Mouse (Mus musculus): Measurements from ENCODE around the gene Tnip3.

- TF ChIP-seq CTCF (IDR thresholded peaks at IDR 0.05), result no peak
- no peak for TF ChIP-seq EP300 (IDR thresholded peaks at IDR 0.05)
Observed at GRCm38 (mm10) chr6:65527892-65528291, 2.8 kb downstream of the Tnip3 start.
